Mouse (Mus musculus): ENCODE data around the gene Gp1bb.

Gp1bb gene

DNA sequence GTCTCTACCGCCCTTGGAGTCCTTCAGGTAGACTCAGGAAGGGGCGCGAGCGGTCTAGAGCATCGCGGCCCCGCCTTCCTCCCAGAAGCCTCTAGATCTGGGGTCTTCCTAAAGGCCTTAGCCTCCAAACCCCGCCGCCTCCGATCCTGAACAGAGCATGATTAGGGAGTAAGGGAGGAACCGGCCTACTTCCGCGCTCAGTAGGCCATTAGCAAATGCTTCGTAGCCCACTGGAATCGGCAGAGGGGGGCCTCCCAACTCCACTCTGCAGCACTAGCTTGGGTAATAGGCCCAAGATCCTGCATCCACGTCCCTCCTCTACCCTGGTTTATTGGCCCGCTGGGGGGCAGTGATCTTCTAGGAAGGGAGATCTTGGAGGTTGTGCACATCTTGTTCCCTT is at the start of gene Gp1bb:
Gene Gp1bb, minus strand, starts transcription at position 385 of the 400 bp plus-strand sequence.
- no peak for DNase-seq (ENCODE audit: low read depth)

DNA sequence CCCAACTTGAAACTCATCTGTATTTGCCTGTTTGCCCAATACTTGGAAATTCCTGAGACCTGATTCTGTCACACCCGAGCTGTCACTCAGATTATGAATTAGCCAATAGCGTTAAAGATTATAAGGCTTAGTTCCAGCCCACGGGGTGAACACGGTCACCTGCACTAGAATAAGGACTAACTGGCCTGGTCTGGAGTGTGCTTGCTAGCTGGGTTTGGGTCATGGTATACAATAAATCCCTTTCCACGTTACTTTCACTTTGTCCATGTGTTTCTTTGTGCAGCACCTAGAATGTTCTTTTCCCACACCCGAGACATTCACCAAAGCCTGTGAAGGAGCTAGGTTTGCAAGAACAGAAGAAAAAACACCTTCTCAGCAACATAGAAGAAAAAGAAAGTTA is 47.7 kb upstream of the Gp1bb start:
- no peak for DNase-seq (ENCODE audit: low read depth)

DNA sequence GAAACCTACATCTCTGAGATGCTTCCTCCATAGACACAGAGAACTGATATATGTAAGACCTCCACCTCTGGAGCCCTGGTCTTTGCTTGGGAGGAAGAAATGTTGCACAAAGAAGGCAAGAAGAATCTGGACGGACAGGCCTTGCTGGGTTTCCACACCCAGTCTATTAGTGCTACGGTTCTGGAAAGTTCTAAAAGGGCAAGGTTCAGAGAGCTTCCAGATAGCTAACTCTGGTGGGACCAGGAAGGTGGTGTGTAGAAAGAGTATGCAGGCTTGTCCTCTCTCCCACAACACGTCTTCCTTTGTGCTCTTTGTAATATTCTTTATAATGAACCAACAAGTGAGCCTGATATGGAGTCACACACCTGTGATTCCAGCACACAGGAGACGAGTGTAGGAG is 36.4 kb upstream of the Gp1bb start:
- DNase-seq (ENCODE audit: low read depth) = no peak

DNA sequence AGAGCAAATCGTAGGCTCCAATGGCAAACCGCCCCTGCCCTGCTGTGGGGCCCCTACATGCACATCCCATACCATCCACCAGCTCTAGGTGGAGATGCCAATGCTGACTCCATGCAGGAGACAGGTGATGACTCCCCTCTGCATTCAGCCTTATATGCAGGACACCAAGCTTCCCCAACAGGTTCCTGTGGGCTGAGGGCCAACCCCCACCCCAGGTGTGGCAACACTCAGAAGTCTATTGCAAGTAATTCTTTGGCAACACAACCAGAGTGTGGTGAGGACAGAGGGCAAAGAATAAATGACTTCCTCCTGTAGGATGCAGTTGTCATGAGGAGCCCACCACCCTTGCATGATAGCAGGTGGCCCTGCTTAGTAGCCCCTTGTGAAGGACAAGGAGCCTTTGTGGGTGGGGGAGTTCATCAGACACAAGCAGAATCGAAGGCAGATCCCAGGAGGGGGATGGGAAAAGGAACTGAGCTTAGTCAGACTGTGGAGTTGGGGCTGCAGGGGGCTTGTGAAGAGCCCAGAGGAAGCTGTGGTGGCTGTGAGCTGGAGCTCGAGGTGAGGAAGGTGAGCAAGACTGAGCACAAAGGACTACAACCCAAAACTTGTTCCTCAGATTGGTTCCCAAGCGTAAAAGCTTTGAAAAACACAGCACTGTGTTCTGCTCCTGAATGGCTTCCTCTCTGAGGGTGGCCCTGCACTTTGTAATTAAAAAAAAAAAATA is 33.3 kb upstream of the Gp1bb start:
- peak; percentile 53 for DNase-seq (ENCODE audit: low read depth)

DNA sequence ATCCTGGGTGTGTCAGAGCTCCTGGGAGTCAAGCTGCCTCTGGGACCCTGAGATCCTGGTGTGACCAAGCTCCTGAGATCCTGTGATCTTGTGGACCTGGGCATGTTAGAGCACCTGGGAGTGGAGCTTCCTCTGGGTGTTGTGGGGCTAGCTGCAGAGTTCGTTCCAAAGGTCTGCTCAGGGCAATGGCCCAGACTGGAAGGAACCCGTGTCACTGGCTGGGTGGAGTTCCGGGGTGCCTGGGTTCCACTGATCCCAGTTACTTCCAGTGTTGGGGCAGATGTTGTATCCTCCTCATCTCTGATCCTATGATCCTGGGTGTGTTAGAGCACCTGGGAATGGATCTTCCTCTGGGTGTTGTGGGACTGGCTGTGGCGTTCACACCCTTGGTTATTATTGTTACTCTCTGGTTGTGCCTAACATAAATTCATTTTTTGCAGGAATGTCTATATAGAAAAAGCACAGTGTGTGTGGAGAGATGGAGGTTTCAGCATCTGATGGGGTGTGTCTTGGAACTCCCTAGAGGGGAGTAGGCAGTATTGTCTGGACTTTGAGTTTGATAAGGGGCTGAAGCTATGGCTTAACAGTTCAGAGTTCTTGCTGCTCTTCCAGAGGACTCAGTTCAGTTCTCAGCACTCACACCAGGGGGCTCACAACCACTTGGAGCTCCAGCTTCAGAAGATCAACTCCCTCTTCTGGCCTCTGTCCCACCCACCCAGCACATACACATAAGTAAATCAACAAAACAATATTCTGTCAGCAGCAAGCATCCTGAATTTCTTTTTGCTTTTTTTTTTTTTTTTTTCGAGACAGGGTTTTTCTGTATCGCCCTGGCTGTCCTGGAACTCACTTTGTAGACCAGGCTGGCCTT is 31.3 kb upstream of the Gp1bb start:
- DNase-seq (ENCODE audit: low read depth) = peak; percentile 16

DNA sequence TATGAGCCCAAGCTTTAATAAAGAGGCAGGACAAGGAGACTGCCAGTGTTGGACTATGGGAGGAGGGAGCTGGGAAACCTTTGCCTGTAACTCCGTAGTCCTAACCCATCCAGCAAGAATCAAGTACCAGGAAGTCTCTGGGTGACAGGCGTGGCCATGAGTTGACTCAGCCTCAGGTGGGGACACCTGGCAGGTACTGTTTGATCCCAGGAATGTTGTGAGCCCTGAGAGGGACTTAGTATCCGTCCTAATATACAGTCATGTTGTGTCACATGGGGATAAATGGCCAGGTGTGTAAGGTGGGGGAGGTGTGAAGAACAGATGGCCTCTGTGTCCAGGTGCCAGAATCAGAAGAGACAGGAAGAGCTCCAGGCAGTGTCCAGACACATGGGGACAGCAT is 26.9 kb upstream of the Gp1bb start:
- DNase-seq (ENCODE audit: low read depth) = no peak

DNA sequence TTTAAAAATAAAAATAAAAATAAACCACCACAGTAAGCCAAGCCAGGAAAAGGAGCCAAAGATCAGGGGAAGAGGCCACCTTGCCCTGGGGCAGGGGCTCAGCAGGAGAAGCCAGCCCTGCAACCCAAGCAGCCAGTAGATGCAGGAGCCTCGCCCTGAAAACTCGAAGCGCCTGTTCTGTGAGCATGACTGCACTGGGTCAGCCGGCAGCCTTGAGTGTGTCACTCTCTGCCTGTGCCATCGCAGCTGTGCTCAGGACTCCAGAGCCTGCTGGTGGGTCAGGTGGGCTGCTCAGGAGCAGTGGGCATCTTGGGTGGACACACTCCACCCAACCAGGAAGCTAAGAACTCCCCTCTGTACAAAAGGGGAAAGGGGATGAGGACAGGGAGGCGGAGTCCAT is 23.1 kb upstream of the Gp1bb start:
- no peak for DNase-seq (ENCODE audit: low read depth)

DNA sequence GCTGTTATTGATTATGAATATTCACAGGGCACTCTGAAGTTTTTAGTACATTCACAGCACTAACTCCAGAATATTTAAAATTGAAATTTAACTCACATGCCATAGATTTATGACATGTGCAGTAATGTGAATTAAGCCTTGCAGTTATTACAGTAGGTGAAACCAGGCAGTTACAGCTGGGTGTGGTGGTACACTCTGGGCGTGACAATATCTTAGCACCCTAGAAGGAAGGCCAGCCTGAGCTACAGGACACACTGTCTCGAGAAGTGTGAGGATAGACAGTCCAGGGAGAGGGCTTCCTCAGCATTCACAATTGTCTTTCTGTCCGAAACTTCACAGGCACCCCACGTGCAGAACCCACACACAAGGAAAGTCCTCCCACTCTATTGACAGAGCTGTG is 22.3 kb upstream of the Gp1bb start:
- DNase-seq (ENCODE audit: low read depth) = no peak

DNA sequence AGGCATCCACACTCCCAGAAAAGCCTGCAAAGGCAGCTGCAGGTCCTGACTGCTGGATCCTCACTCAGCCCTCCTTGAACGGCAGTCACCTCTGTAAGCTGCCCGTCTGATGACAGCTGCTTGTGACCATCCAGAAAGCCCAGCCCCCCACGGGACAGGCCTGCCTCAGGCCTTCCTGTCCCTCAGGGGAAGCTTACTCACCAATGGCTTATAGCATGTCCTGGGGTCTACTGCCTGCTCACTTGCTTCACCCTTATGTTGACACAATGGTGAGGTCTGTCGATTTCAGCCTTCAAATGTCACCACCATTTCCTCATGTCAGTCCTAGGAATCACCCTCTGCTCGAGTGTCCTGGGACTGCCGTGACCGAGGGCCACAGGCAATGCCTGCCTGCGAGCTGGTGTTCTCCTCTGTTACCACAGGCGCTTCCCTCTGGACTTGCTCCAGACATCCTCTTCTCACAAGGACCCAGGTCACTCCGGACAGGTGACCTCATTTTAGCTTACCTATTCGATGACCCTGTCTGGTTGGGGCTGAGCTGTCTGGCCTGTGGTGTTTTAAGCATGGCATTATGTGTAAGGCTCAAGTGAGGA is 21.3 kb upstream of the Gp1bb start:
- peak; percentile 42 for DNase-seq (ENCODE audit: low read depth)

DNA sequence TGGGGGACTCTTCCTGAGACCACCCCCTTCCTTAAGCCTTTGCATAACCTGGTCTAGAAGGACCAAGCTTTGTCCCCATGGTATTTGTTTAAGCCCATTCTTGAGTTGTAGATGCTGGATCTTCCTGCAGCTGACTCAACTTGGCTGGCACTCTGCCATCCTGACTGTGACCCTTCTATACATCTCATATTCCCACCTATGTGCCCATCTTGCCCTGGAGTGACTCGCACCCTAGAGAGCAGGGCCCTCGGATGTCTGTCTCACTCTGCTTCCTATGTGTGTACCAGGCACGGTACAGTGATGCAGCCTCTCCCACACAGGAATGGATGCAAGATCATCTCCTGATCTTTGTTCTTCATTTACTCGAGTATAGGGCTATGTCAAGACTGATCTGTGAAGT is 20.7 kb upstream of the Gp1bb start:
- no peak for DNase-seq (ENCODE audit: low read depth)

DNA sequence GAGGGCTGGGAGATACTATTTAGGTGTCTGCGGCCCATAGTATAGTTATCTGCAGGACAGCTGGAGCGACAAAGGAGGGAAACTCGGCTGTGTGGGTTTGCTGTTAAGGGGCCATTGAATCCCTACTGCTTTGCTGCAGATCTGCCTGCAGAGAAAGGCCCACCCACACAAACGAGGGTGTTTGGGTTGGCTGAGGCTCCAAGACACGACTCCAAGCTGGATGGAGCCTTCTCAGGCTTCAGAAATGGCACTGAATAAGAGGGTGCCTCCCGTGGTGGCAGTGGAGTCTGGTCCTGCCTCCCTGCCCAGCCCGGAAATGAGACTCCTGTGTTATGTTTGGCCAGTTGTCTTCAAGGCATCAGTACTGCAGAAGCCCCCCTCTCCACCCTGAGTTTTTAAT is 20.1 kb upstream of the Gp1bb start:
- DNase-seq (ENCODE audit: low read depth) = no peak

DNA sequence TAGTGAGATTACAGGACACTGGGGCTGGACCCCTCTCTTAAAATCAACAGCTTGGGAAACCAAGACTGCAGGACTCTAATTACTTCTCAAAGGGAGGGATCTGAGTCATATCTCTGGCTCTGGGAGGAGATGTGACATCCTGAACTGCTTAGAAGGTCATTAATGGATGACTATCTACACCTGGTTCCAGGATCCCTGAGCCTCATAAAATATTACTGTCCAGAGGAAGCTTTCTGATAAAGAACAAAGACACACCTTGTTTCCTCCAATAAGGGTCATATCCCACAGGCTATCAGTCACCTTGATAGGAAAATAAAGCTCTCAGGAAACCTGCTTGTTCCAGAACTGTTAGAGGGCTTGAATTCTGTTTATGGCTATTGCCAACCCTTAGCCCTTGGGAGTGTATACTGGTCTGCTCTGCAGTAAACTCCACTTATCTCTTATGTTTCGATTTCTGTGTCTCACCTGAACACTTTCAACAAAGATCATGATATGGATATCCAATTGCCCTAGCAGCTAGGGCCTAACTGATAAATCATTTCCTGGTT is 17.3 kb upstream of the Gp1bb start:
- DNase-seq (ENCODE audit: low read depth) = no peak

DNA sequence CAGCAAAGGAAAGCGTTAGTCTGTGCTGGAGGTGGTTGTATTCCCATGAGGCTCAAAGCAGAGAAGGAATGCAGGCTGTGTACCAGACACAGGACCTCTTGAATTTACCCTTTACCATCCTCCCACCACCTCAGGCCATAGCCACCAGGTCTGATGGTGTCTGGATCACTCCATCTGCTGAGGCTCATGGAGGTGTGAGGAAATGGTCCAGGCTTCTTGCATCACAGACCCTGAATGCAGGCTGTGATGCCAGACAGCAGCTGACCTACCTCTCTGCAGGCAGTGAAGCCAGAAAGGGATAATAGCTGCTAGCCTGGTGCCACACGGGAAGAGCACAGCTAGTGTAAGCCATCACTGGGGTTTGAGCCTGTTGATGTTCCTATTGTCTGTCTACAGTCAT is 16.2 kb upstream of the Gp1bb start:
- DNase-seq (ENCODE audit: low read depth) = no peak

DNA sequence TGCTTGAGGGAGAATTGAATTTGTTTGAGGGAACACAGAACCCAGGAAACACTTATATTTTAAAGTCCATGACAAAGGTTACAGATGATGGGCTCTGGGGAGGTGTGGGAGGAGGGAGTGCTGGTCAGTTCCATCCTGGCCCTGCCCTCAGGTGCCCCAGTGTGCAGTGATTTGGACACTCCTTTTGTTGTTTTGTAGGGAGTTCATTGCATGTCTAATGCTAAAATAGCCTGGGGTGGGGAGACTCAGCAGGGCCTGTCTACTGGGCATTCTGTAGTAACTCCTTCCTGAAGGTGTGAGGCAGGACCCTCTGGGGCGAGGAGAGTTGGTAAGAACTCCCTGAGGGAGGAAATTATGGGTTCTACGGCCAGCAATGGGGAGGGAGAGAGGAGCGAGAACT is 14.6 kb upstream of the Gp1bb start:
- DNase-seq (ENCODE audit: low read depth) = no peak

DNA sequence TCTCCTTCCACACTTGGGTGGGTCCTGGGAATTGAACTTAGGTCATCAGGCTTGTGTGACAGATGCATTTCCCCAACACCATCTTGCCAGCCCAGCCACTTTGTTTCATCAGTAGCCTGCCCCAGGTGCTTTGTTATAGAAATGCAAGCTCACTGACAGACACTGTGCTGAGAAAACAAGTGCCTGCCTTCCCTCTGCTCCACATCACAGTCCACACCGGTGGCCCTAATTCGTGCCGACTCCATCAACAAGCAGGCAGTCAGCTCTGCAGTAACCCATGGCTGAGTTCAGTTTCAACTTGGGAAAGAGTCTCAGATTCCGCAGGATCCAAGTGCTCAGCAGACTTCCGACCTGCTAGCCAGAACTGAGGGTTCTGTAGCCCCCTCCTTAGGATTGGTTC is 14.2 kb upstream of the Gp1bb start:
- DNase-seq (ENCODE audit: low read depth) = no peak

DNA sequence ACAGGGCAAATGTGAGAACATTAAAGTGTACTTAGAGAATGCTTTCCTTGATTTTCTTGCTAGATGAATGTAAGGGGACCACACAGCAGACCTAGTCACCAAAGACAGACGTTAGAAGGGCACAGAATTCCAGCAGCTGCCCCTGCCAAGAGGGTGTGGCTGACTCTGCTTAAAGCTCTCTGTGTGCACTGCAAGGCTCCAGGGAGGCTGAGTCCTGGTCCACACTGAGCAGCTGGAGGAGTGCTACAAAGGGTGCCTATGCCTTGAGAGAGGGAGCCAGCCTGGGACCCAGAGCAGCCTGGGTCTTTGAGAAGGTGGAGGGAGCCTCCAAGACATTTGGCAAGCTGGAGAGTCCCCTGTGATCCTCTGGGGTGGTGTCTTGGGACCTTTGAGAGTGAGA is 11.1 kb upstream of the Gp1bb start:
- no peak for DNase-seq (ENCODE audit: low read depth)

DNA sequence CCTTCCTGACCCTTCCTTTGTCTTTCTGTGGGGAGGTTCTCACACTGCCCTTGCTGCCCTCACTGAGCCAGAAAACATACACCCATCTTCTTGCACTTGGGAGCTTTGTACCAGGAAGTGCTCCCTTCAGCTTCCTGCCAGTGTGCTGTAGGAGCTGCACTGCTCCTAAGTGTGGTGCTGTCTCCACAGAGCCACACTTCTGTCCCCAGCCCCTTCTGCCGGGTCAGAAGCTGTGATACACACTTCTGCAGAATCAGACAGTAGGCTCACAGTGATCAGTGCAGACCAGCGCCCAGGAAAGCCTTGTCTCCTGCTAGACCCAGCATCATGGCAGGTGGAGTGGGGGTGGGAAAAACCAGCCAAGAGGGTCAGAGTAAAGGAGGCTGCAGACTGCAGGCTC is 10.6 kb upstream of the Gp1bb start:
- DNase-seq (ENCODE audit: low read depth) = no peak

DNA sequence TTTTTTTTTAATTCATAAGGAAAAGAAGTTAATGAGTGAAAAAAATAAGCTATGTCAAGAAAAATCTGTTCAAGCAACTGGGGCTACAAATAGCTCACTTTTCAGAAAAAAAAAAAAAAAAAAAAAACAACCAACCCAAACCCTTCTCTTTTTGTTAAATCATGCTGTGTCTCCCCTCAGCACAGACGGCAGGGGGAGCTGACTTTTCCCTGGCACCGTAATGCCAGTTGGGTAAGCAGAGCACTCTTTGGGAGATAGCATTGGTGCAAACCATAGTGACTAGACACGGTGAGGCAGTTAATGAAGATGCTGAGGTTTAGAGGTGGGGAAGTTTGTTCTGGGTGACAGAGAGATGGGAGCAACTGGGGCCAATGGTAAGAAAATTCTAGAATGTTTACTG is 9.9 kb upstream of the Gp1bb start:
- DNase-seq (ENCODE audit: low read depth) = no peak

DNA sequence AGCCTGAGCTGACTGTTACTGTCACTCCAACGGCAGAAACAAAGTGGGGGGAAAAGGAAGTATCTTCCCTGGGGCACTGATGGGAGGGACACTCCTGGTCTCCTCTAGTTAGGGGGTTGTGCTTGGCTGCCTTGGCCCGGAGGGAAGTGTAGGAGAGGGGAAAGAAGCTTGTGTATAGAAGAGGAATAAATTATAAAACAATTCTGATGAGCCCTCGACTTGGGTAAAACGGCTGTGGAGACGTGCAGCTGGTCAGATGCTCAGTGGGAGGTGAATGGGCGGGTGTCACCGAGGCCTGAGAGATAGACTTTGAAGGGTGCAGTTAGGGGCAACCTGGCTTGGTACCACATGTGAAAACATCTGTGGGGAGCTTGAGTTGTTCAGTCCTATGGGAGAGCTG is 8.9 kb upstream of the Gp1bb start:
- DNase-seq (ENCODE audit: low read depth) = no peak

DNA sequence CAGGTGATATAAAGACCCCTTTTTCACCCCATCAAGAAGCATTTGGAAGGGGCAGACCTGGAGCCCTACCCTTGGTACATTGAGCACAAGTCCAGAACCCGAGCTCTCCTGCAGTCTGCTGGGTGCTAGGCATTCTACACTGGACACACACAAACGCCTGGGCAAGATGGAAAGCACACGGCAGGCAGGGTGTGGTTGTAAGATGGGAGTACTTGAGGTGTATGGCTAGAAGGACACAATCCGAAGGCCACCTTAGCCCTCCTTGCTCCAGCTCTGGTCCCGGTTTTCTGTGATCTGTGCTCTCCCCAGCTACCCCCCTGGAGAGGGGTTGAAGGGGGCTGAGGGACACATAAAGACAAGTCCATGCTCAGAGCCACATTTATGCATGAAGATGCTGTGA is 8.1 kb upstream of the Gp1bb start:
- no peak for DNase-seq (ENCODE audit: low read depth)

DNA sequence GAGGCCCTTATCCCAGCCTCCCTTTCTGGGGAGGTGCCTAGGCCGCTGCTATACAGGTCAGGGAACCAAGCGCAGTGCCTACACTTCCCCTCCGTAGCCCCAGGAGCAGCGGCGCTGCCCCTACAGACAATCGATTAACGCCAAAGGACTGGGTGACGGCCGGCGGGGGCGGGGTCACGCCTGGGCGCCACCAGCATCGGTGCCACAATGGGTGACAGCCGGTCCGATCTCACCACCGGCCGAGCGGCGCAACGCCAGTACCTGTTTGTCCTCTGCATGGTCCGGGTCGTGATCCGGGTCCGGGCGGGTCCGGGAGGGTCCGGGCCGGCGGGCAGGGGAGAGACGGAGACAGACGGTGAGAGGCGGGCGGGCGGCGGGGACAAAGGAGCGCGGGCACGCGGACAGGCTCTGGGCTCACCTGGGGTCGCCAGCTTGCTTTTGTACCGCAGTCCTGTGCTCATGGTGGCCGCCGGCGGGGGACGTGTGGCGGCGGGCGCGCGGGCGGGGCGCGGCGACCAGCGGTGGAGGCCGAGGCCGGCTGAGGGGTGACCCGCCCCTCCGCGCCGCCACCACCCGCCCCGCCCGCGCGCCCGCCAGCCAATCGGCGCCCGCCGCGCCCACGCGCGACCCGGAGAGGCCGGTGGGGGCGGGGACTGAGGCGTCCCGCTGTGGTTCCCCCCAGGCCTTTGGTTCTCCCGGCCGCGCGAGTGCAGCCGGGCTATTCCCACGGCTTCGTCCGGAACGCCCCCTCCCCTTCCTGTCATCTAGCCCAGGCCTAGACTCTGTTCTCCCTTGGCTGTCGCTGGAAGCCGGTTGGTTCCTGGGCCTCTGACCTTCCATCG is 7.4 kb upstream of the Gp1bb start, which contains the start of gene Sept5:
Gene Sept5, minus strand, starts transcription at position 565 of the 842 bp plus-strand sequence.
- DNase-seq (ENCODE audit: low read depth) = no peak

DNA sequence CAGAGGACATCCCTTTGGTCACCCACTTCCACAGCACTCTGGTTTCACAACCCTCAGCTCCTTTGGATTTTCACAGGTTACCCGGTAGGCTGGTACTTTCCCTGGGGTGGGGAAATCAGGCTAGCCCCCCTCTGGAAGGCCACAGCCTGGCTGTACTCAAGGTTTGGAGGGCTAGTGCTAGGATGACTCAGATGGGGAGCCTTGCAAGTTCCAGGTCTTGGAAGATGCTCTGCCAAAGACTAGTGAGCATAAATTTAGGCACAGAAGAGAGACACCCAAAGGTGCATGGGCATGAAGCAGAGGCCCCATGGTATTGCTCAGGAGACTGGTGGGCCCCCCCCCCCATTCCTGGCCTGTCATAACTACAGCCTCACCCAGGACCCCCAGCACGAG is 6.7 kb upstream of the Gp1bb start:
- DNase-seq (ENCODE audit: low read depth) = peak; percentile 10

All from 416B (cell line).